15 mouse cellular contexts compared by ENCODE assay signal in genomic region chr2:93039706-93040105, GRCm38 (mm10).
"Had no signal": no experiment of that assay in that cellular context is flagged by ENCODE, and none has a peak within 500 bp of the region (broad histone marks: within the 10 kb centered on the region; RNA-seq: fewer than 3 reads in every experiment).

No protein-coding gene starts in this region.

- ATAC-seq: liver, embryonic 12.5 days; midbrain, embryonic 15.5 days had no signal

- H3K4me2 ChIP-seq: limb, embryonic 15.5 days; liver, embryonic 12.5 days; lung, embryonic 14.5 days; midbrain, embryonic 15.5 days; neural tube, embryonic 13.5 days; stomach, embryonic 15.5 days had no signal

- DNase-seq: kidney, postnatal 36 days; layer of hippocampus, adult 9-11 months; layer of hippocampus, postnatal 36 days; lung, embryonic 14.5 days; lung, postnatal 10 days; lung, postnatal 4 days; right cerebral cortex, postnatal 14 days; thymus, adult 2 months; thymus, postnatal 36 days had no signal

- H3K4me3 ChIP-seq: limb, embryonic 15.5 days; liver, embryonic 12.5 days; midbrain, embryonic 10.5 days; midbrain, embryonic 15.5 days; neural tube, embryonic 13.5 days; stomach, embryonic 15.5 days had no signal

- H3K36me3 ChIP-seq: liver, embryonic 12.5 days; midbrain, embryonic 10.5 days; midbrain, embryonic 15.5 days; neural tube, embryonic 13.5 days; stomach, embryonic 15.5 days had no signal

- H3K27ac ChIP-seq: limb, embryonic 15.5 days; liver, embryonic 12.5 days; midbrain, embryonic 10.5 days; midbrain, embryonic 15.5 days; neural tube, embryonic 13.5 days had no signal

- H3K27me3 ChIP-seq: limb, embryonic 15.5 days; liver, embryonic 12.5 days; midbrain, embryonic 15.5 days; neural tube, embryonic 13.5 days; stomach, embryonic 15.5 days had no signal

- H3K9ac ChIP-seq: limb, embryonic 15.5 days; liver, embryonic 12.5 days; lung, embryonic 14.5 days; midbrain, embryonic 15.5 days; neural tube, embryonic 13.5 days; stomach, embryonic 15.5 days had no signal

- H3K9me3 ChIP-seq: limb, embryonic 15.5 days; liver, embryonic 12.5 days; midbrain, embryonic 10.5 days; midbrain, embryonic 15.5 days; neural tube, embryonic 13.5 days; stomach, embryonic 15.5 days had no signal
